Mouse (Mus musculus) right cerebral cortex, postnatal 25 days (tissue): Measurements from ENCODE around the gene Amigo2.
"Not testable (repeated sequence)": the region's sequence is repeated elsewhere in the genome, so short reads cannot be mapped to it uniquely, and the experiment has no call there.

ENCODE experiments used
- DNase-seq: peaks from one replicate; pipeline ENCODE4 v3.0.0; 2022

Gene Amigo2

DNA sequence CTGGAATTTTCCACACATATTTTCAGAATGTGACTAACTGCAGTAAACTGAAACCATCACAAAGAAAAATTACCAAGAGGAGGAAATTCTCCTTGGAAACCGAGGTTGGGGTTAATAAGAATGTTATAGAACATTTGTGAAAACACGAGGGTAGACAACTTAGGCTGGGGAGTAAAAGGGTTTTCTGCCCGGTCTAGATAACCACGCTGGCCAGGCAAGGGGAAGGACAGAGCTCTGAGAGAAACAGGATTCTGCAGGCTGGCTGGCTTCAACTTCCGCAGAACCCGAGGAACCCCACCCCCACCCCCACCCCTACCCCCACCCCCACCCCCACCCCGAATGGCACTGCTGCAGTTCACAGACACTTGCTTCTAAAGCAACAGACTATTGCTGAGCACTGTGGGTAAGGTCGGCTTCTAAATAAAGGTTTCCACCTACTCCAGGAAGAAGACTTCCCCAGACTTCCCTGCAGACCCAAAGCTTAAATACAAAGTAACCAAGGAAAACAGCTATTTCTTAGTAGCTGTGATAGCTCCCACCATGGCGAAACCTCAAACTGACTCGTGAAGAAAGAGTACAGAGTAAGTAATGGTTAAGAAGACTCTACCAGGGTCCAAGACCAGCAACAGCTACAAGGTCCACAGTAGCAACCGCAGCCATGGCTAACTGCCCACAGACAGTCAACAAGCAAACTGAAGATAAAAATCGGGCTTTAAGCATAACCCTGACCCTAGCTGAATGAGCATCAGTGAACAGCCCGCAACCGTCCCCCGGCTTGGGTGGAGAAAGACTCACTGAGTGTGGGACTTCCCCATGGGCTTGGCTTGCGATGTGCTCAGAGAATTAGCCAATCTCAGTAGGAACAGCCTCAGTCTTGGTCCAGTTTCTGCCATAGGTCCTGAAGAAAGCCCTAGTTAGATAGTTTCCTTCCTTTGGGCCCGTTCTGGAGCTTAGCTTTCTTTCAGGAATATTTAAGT is 34.3 kb downstream of the Amigo2 start:
- no peak for DNase-seq

DNA sequence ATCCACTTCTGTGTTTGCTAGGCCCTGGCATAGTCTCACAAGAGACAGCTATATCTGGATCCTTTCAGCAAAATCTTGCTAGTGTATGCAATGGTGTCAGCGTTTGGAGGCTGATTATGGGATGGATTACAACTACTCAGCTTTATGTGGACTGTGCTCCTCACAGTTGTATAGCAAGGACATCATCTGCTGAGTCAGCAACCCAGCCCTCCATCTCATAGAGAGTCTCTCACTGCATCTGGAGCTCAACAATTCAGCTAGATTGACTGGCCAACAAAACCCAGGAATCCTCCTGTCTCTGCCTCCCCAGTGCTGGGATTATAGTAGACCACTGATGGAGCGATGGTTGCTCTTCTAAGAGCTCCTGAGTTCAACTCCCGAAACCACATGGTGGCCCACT is 37.3 kb downstream of the Amigo2 start:
- DNase-seq = not testable (repeated sequence)

DNA sequence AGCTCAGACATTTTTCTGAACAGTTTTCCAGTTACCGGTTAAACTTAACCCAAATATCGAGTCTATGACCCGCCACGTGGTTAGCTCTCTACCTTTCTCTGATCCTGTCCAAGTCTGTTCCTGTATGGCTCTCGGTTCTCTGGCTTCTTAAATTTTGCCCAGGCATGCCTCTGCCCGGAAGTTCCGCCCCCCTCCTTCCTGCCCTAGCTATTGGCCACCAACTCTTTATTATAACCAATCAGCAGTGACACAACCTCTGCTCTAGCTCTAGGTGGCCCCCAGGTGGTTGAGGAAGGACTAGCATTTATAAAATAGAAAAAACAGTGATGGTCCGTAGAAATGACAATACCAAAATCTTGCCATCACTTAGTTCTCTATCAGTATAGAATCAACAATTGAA is 40.6 kb downstream of the Amigo2 start:
- no peak for DNase-seq

DNA sequence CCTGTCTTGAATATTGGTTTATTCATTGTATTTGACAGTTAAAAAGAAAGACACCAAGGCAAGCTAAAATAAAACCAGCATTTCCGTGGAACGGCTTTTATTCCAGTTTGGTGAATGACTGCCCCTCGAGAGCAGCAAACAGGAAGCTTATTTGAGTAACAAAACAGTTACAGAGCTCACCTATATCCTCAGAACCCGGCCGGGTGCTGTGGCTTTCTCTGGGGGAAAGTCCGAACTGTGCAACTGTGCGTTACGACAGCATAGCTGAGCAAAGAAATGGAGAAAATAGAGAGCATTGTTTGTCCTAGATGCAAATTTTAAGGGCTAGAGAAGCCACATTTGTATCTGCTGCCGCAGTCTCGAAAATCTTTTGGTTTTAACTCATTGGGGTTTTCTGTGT is 41.3 kb downstream of the Amigo2 start:
- DNase-seq = no peak

DNA sequence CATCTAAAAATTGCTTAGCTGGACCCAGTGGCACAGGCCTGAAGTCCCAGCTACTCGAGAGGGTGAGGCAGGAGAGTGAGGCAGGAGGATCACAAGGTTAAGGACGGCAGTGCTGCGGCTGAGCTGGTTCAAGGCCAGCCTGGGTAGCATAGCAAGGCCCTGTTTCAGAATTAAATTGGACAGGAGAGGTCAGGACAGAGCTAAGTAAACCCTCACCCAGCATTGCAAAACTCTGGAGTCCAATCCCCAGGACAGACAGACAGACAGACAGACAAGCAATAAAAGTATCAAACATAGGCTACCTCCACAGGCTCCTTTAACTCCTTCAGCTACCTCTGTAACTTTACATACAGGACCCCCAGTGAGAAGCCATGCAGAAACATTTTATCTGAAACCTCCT is 42.2 kb downstream of the Amigo2 start:
- no peak for DNase-seq

DNA sequence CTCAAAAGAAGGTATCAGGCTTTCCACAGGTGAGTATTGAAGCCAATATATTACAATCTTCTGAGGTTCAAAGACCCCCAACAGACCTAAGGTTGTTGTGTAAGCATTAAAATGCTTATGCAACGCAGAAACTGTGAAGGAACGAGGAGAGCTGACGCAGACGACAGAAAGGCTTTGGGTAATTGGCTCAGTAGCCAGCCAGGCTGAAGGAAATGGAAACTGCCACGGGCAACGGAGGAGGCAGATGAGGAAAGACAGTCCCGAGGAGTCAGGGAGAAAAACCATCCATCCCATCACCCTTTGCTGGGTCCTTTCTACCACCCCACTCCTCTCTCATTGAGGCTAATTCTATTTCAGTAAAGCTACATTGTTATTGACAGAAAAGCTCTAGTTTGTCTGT is 50.4 kb downstream of the Amigo2 start:
- no peak for DNase-seq

DNA sequence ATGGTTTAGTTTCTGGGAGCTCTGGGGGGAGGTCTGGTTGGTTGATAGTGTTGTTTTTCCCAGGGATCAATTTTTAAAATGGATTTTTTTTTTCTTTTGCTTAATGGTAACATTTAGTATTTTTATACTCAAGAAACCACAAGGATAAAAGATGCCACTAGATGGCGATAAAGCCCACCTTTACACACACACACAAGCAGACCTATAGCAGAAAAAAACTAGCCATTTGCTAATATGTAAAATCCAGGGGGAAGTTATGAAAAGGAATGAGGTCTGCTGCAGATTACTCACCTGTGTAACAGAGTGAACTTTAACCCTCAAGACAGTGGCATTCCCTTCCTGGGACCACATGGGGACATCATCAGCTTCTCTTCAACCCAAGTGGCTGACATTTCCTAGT is 51.5 kb downstream of the Amigo2 start:
- DNase-seq = no peak
